Mouse (Mus musculus) heart, adult 2 months (tissue): ENCODE measurements at regions not wholly inside any gene's neighbourhood (a gene's known extent, or its start where the extent isn't known, plus 50 kb on each side); places are given as distances from the start of the nearest gene placed in this dataset.

Experiments
- CTCF ChIP-seq: fragments of 200-600 bp; IDR thresholded peaks from 2 replicates; pipeline ENCODE4 v1.8.1; 2022; ENCODE audit warnings: antibody characterized with exemption, mild to moderate bottlenecking, moderate library complexity
- POLR2A ChIP-seq: fragments of 200-500 bp; IDR thresholded peaks from 2 replicates; pipeline ENCODE4 v1.6.1; 2011; ENCODE audit warnings: mild to moderate bottlenecking, low read depth, low read length, control low read depth; ENCODE audit not compliant: insufficient read depth

DNA sequence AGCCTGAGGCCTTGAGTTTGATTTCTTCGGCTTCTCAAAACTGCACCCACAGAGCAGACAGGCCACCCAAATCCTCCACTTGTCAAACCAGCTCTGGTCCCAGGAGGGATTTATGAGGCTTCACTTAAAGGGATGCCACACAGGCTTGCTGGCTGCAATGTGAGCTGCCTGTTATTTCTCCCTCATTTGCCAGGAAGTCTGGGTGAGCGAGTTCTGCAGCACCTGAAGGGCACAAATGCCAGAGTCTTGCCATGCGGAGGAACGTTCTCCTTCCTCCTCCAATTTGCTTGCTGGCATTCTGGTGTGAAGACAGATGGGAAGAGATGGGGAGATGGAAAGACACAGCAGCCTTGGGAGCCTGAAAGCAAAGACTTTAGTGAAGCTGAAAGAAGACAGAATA lies 288.6 kb downstream of the Rnf152 start:
- no peak for TF ChIP-seq CTCF
- no peak for TF ChIP-seq POLR2A
